22 mouse cellular contexts compared by ENCODE assay signal in genomic region chr12:21496974-21497373, GRCm38 (mm10).
DNase-seq lines count a peak whose midpoint lies in the region; ATAC-seq and TF ChIP-seq lines count a peak whose summit lies in the region.
"Had no signal": no experiment of that assay in that cellular context is flagged by ENCODE, and none has a peak within 500 bp of the region (broad histone marks: within the 10 kb centered on the region; RNA-seq: fewer than 3 reads in every experiment).

No protein-coding gene starts in this region.

- H3K4me1 ChIP-seq in liver, postnatal 0 days (ENCODE audit: insufficient read depth) = peaks cover 6% of the 10 kb centered on the region; the same call in 1 of the 2 replicates
- no peaks in the 10 kb centered on the region for H3K4me1 ChIP-seq in liver, embryonic 12.5 days
- H3K4me1 ChIP-seq: embryonic facial prominence, embryonic 13.5 days; embryonic facial prominence, embryonic 15.5 days had no signal

- peak; percentile 53; the same call in 1 of the 2 replicates for ATAC-seq in liver, postnatal 0 days
- no peak for ATAC-seq in liver, embryonic 12.5 days
- ATAC-seq: forebrain, embryonic 14.5 days; forebrain, embryonic 16.5 days had no signal

- no peak overlapping the region for H3K4me2 ChIP-seq in liver, postnatal 0 days (ENCODE audit: low read depth, low read length)
- H3K4me2 ChIP-seq in liver, embryonic 12.5 days = no peak overlapping the region
- H3K4me2 ChIP-seq: embryonic facial prominence, embryonic 13.5 days; embryonic facial prominence, embryonic 15.5 days; forebrain, embryonic 12.5 days had no signal

- 61% methylated on average over 5 of the region's 5 CpGs for WGBS in liver, postnatal 0 days (ENCODE audit: insufficient replicate concordance)
- 75% methylated on average over 5 of the region's 5 CpGs for WGBS in liver, embryonic 12.5 days (ENCODE audit: insufficient replicate concordance)

- H3K9me3 ChIP-seq in liver, postnatal 0 days (ENCODE audit: low read length) = no peaks in the 10 kb centered on the region
- H3K9me3 ChIP-seq in liver, embryonic 12.5 days (replicated peaks) = no peaks in the 10 kb centered on the region
- H3K9me3 ChIP-seq: embryonic facial prominence, embryonic 15.5 days; forebrain, embryonic 12.5 days had no signal

- H3K27ac ChIP-seq in layer of hippocampus, adult 2 months = peak overlapping the region; percentile 14; the same call in 1 of the 2 replicates
- no peak overlapping the region for H3K27ac ChIP-seq in liver, postnatal 0 days (ENCODE audit: low read depth)
- H3K27ac ChIP-seq in liver, embryonic 12.5 days = no peak overlapping the region
- H3K27ac ChIP-seq: embryonic facial prominence, embryonic 13.5 days; embryonic facial prominence, embryonic 15.5 days; forebrain, embryonic 10.5 days; forebrain, embryonic 12.5 days had no signal

- no peaks in the 10 kb centered on the region for H3K36me3 ChIP-seq in liver, postnatal 0 days (replicated peaks; ENCODE audit: insufficient read depth, low read length)
- H3K36me3 ChIP-seq in liver, embryonic 12.5 days = no peaks in the 10 kb centered on the region
- H3K36me3 ChIP-seq: embryonic facial prominence, embryonic 13.5 days; embryonic facial prominence, embryonic 15.5 days; forebrain, embryonic 10.5 days; forebrain, embryonic 12.5 days had no signal

- H3K27me3 ChIP-seq in liver, postnatal 0 days (ENCODE audit: insufficient read depth, low read length) = no peaks in the 10 kb centered on the region
- no peaks in the 10 kb centered on the region for H3K27me3 ChIP-seq in liver, embryonic 12.5 days (replicated peaks)
- H3K27me3 ChIP-seq: embryonic facial prominence, embryonic 13.5 days; embryonic facial prominence, embryonic 15.5 days; forebrain, embryonic 12.5 days had no signal

- TF ChIP-seq CTCF in layer of hippocampus, adult 2 months (conservative IDR thresholded peaks at IDR 0.05) = no peak
- TF ChIP-seq CTCF in liver, postnatal 0 days (IDR thresholded peaks at IDR 0.05; ENCODE audit: low read depth) = no peak

- no peak for TF ChIP-seq EP300 in liver, postnatal 0 days (IDR thresholded peaks at IDR 0.05; ENCODE audit: low read depth)

- no peak overlapping the region for H3K4me3 ChIP-seq in layer of hippocampus, adult 2 months
- H3K4me3 ChIP-seq in liver, postnatal 0 days (ENCODE audit: low read depth, low read length) = no peak overlapping the region
- no peak overlapping the region for H3K4me3 ChIP-seq in liver, embryonic 12.5 days
- H3K4me3 ChIP-seq: embryonic facial prominence, embryonic 13.5 days; embryonic facial prominence, embryonic 15.5 days; erythroblast, embryonic 14.5 days; forebrain, embryonic 10.5 days; forebrain, embryonic 12.5 days had no signal

- no peak overlapping the region for H3K9ac ChIP-seq in liver, postnatal 0 days (replicated peaks)
- no peak overlapping the region for H3K9ac ChIP-seq in liver, embryonic 12.5 days
- H3K9ac ChIP-seq: embryonic facial prominence, embryonic 13.5 days; embryonic facial prominence, embryonic 15.5 days; forebrain, embryonic 12.5 days had no signal

- DNase-seq in layer of hippocampus, adult 2 months (ENCODE audit: low spot score in 2 of 2) = no peak
- DNase-seq in layer of hippocampus, adult 9-10 months (ENCODE audit: low spot score) = no peak
- DNase-seq in liver, postnatal 0 days = no peak
- DNase-seq in A20 (ENCODE audit: low read depth, low spot score) = peak; percentile 54
- DNase-seq: adrenal gland, adult 2 months; adrenal gland, postnatal 10 days; adrenal gland, postnatal 25 days; cerebellum, adult 11 months; cerebellum, adult 18-20 months; cerebellum, adult 8-10 months; cerebellum, adult 9-11 months; cerebellum, postnatal 14 days; cerebellum, postnatal 36 days; embryo, embryonic 11 days had no signal
